ENCODE assay signal across 8 mouse cellular contexts in the genomic region with DNA sequence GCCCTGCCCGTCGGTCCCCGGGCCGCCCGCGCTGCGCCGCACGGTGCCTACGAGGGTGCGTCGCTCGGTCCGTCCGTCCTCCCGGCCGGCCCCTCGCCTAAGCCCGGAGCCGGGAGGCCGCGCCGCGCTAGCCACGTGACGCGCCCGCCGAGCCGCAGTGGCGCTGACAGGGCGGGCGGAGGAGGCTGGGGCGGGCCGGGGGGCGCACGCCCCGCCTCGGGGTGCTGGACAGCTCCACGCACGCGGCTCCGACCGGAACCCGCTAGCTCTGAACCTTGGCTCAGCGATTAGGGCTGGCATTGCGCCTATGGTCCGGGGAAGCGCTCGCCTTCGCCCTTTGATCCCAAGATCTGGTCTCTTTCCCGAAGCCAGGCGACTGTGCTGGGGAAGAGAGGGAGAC. TPM values are rescaled to one million over a fixed set of nuclear protein-coding genes. Genes with fewer than 3 reads are reported as not detected.
DNase-seq lines count a peak whose midpoint lies in the region; ATAC-seq lines count a peak whose summit lies in the region.

A gene (minus strand): TSS at position 274 of the 400 bp plus-strand sequence.

- H3K4me1 ChIP-seq in hindbrain, embryonic 16.5 days (ENCODE audit: control insufficient read depth, insufficient read depth, low read depth, low read length), result peaks cover 17% of the 10 kb centered on the region

- DNase-seq in adrenal gland, adult 18-20 months (ENCODE audit: low spot score in 2 of 2), result peak; percentile 80 to 82
- DNase-seq in cerebellum, postnatal 25 days, result peak; percentile 85 to 90
- peak; percentile 19 to 59 for DNase-seq in gastrocnemius, adult 8-10 months (ENCODE audit: low spot score in 2 of 2)
- peak in 1 of 2 experiments; percentile 57 for DNase-seq in left cerebral cortex, adult 8-10 months (ENCODE audit: low spot score in 2 of 2)
- peak; percentile 78 to 89 for DNase-seq in lung, postnatal 4 days
- peak; percentile 80 for DNase-seq in right cerebral cortex, postnatal 25 days
- no peak for DNase-seq in c-Kit-positive CD71-positive TER-119-positive erythroid progenitor cells, embryonic 14.5 days (ENCODE audit: low spot score)

- H3K9ac ChIP-seq in hindbrain, embryonic 16.5 days (ENCODE audit: low read depth, low read length), result peak within 1 kb of the TSS; percentile 97

- peak within 1 kb of the TSS; percentile 78 for H3K4me3 ChIP-seq in hindbrain, embryonic 16.5 days (ENCODE audit: low read length)

- ATAC-seq in hindbrain, embryonic 16.5 days, result peak; percentile 91

- under 1% methylated on average over 16 of the region's 53 CpGs for WGBS in hindbrain, embryonic 16.5 days

- H3K36me3 ChIP-seq in hindbrain, embryonic 16.5 days (ENCODE audit: control insufficient read depth, insufficient read depth, low read length), result peaks cover 13% of the 10 kb centered on the region

- no peaks in the 10 kb centered on the region for H3K27me3 ChIP-seq in hindbrain, embryonic 16.5 days (replicated peaks; ENCODE audit: control insufficient read depth, insufficient read depth, low read length)

- H3K4me2 ChIP-seq in hindbrain, embryonic 16.5 days (ENCODE audit: low read length), result peak within 1 kb of the TSS; percentile 82

- H3K27ac ChIP-seq in hindbrain, embryonic 16.5 days (ENCODE audit: low read depth, low read length), result peak within 1 kb of the TSS; percentile 91

- no peaks in the 10 kb centered on the region for H3K9me3 ChIP-seq in hindbrain, embryonic 16.5 days (ENCODE audit: control insufficient read depth, low read length)

RNA-seq across cellular contexts. Expression of the gene that starts here (rescaled TPM):
- 10 to 100 TPM; 17.7 to 20.0 TPM for total RNA-seq in adrenal gland, adult 18-20 months (2021)
- 1 to 10 TPM; 5.0 to 6.0 (median 5.3) TPM for total RNA-seq in gastrocnemius, adult 8-10 months (2022)
- 25.1 and 25.5 TPM in 2 replicates for polyA plus RNA-seq in hindbrain, embryonic 16.5 days (2015; fragmentation: Nextera tagmentation; extraction: Ambion mirVana)
- 10 to 100 TPM; 74.3 to 86.0 (median 77.5) TPM for total RNA-seq in left cerebral cortex, adult 8-10 months (2022)
